Mouse (Mus musculus): ENCODE results near the gene Misp.

DNA sequence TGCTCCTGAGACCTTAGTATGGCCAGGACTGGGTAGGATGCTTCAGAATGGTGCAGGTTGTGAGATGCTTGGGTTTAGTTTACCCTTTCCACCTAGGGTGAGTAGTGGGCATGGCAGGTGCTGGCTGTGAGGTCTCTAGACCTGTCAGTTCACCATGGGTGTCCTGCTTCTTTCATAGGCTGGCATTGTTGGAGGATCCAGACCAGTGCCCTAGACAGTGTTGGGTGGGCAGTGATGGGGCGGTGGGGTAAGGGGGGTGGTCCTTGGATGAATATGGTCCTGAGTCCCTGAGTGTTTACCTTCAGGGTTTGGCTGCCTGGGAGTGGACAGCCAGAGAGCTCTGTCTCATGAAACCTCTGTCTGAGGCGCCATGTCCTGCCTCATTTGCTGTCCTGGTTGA is 37.1 kb downstream of the Misp start:
- TF ChIP-seq CTCF (IDR thresholded peaks at IDR 0.05): no peak
- no peak for TF ChIP-seq EP300 (IDR thresholded peaks at IDR 0.05)
